Mouse (Mus musculus): ENCODE data around the gene Ly6g6e. TPM values are rescaled to one million over a fixed set of nuclear protein-coding genes. Genes with fewer than 3 reads are reported as not detected.

The Ly6g6e gene
- polyA plus RNA-seq, 1 experiment, result 1.2 TPM

GRCm38 (mm10) chr17:35064378-35064877 is 12.3 kb upstream of the Ly6g6e start:
- TF ChIP-seq POLR2A (IDR thresholded peaks at IDR 0.05; ENCODE audit: borderline replicate concordance, extremely low read depth, insufficient read depth, insufficient read length, poor library complexity, severe bottlenecking), result no peak
- no peak for TF ChIP-seq CTCF (IDR thresholded peaks at IDR 0.05; ENCODE audit: borderline replicate concordance, extremely low read depth, insufficient read depth, insufficient read length)
- DNase-seq (ENCODE audit: low read depth), result no peak

- DNase-seq (ENCODE audit: low read depth), result no peak
- TF ChIP-seq CTCF (IDR thresholded peaks at IDR 0.05; ENCODE audit: borderline replicate concordance, extremely low read depth, insufficient read depth, insufficient read length) (no peak), POLR2A (IDR thresholded peaks at IDR 0.05; ENCODE audit: borderline replicate concordance, extremely low read depth, insufficient read depth, insufficient read length, poor library complexity, severe bottlenecking) (no peak)
These were observed 11.5 kb upstream of the Ly6g6e start, which contains the start of gene Ly6g6c for GRCm38 (mm10) chr17:35064951-35065947. Ly6g6c (plus strand) TSS chr17:35065388.

- no peak for DNase-seq (ENCODE audit: low read depth)
- TF ChIP-seq CTCF (IDR thresholded peaks at IDR 0.05; ENCODE audit: borderline replicate concordance, extremely low read depth, insufficient read depth, insufficient read length) (no peak), POLR2A (IDR thresholded peaks at IDR 0.05; ENCODE audit: borderline replicate concordance, extremely low read depth, insufficient read depth, insufficient read length, poor library complexity, severe bottlenecking) (no peak)
These were observed 10.6 kb upstream of the Ly6g6e start, which contains the start of gene Mpig6b for GRCm38 (mm10) chr17:35066084-35066483. Mpig6b (minus strand) TSS chr17:35066184.

- TF ChIP-seq POLR2A (IDR thresholded peaks at IDR 0.05; ENCODE audit: borderline replicate concordance, extremely low read depth, insufficient read depth, insufficient read length, poor library complexity, severe bottlenecking) (no peak), CTCF (IDR thresholded peaks at IDR 0.05; ENCODE audit: borderline replicate concordance, extremely low read depth, insufficient read depth, insufficient read length) (no peak)
- DNase-seq (ENCODE audit: low read depth), result no peak
These were observed 8.3 kb upstream of the Ly6g6e start for GRCm38 (mm10) chr17:35068213-35068914.

GRCm38 (mm10) chr17:35070556-35071229 is 6.0 kb upstream of the Ly6g6e start:
- TF ChIP-seq POLR2A (IDR thresholded peaks at IDR 0.05; ENCODE audit: borderline replicate concordance, extremely low read depth, insufficient read depth, insufficient read length, poor library complexity, severe bottlenecking) (no peak), CTCF (IDR thresholded peaks at IDR 0.05; ENCODE audit: borderline replicate concordance, extremely low read depth, insufficient read depth, insufficient read length) (no peak)
- DNase-seq (ENCODE audit: low read depth), result no peak

GRCm38 (mm10) chr17:35071454-35071853 is 5.2 kb upstream of the Ly6g6e start:
- no peak for TF ChIP-seq CTCF (IDR thresholded peaks at IDR 0.05; ENCODE audit: borderline replicate concordance, extremely low read depth, insufficient read depth, insufficient read length)
- DNase-seq (ENCODE audit: low read depth), result no peak

GRCm38 (mm10) chr17:35074097-35074496 is 2.6 kb upstream of the Ly6g6e start:
- no peak for TF ChIP-seq CTCF (IDR thresholded peaks at IDR 0.05; ENCODE audit: borderline replicate concordance, extremely low read depth, insufficient read depth, insufficient read length)
- TF ChIP-seq POLR2A (IDR thresholded peaks at IDR 0.05; ENCODE audit: borderline replicate concordance, extremely low read depth, insufficient read depth, insufficient read length, poor library complexity, severe bottlenecking), result no peak
- peak; percentile 23 for DNase-seq (ENCODE audit: low read depth)

GRCm38 (mm10) chr17:35077285-35077684 is 583 bp downstream of the Ly6g6e start:
- no peak for TF ChIP-seq POLR2A (IDR thresholded peaks at IDR 0.05; ENCODE audit: borderline replicate concordance, extremely low read depth, insufficient read depth, insufficient read length, poor library complexity, severe bottlenecking)
- TF ChIP-seq CTCF (IDR thresholded peaks at IDR 0.05; ENCODE audit: borderline replicate concordance, extremely low read depth, insufficient read depth, insufficient read length), result no peak
- DNase-seq (ENCODE audit: low read depth), result peak; percentile 24

GRCm38 (mm10) chr17:35077786-35078233 is 1.1 kb downstream of the Ly6g6e start, which contains the start of gene Ly6g6d:
Ly6g6d (minus strand) TSS chr17:35078065.
- peak; percentile 37; the same call in 1 of the 2 replicates for TF ChIP-seq CTCF (IDR thresholded peaks at IDR 0.05; ENCODE audit: borderline replicate concordance, extremely low read depth, insufficient read depth, insufficient read length)
- TF ChIP-seq POLR2A (IDR thresholded peaks at IDR 0.05; ENCODE audit: borderline replicate concordance, extremely low read depth, insufficient read depth, insufficient read length, poor library complexity, severe bottlenecking), result no peak
- DNase-seq (ENCODE audit: low read depth), result peak; percentile 44

- DNase-seq (ENCODE audit: low read depth), result no peak
- TF ChIP-seq CTCF (IDR thresholded peaks at IDR 0.05; ENCODE audit: borderline replicate concordance, extremely low read depth, insufficient read depth, insufficient read length), result no peak
- no peak for TF ChIP-seq POLR2A (IDR thresholded peaks at IDR 0.05; ENCODE audit: borderline replicate concordance, extremely low read depth, insufficient read depth, insufficient read length, poor library complexity, severe bottlenecking)
These were observed 3.1 kb downstream of the Ly6g6e start for GRCm38 (mm10) chr17:35079778-35080177.

Data from brain, embryonic 14.5 days (tissue).